Mouse (Mus musculus): Measurements from ENCODE around the gene Ror2. TPM values are rescaled to one million over a fixed set of nuclear protein-coding genes. Genes with fewer than 3 reads are reported as not detected.

Ror2 gene
- polyA plus RNA-seq, 1 experiment = not detected

DNA sequence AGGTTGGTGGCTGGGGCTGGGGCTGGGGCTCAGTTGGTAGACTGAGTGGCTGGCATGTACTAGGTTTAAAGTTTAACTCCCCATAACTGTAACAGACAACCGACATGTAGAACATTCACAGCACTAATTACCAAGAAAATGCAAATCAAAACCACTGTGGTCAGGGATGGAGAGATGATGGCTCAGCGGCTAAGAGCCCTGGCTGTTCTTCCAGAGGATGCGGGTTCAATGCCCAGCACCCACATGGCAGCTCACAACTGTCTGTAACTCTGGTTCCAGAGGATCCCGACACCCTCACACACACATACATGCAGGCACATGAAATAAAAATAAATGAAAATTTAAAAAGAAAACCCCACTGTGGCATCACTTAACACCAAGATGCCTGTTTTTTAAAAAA is 18.8 kb downstream of the Ror2 start:
- no peak for TF ChIP-seq TAL1 (IDR thresholded peaks at IDR 0.05; ENCODE audit: low read length)
- no peak for TF ChIP-seq GATA1 (IDR thresholded peaks at IDR 0.05; ENCODE audit: low read length)
- Histone ChIP-seq H3K4me1 (ENCODE audit: control insufficient read depth) (no peaks in the 10 kb centered on the region), H3K27me3 (ENCODE audit: control insufficient read depth) (no peaks in the 10 kb centered on the region), H3K9me3 (ENCODE audit: control insufficient read depth, low read length) (no peaks in the 10 kb centered on the region; the same call in 1 of the 2 replicates), H3K36me3 (ENCODE audit: control insufficient read depth) (no peaks in the 10 kb centered on the region), H3K4me3 (replicated peaks) (no peak overlapping the region)

GRCm38 (mm10) chr13:53266543-53266951 is 19.4 kb downstream of the Ror2 start:
- H3K9me3 ChIP-seq (ENCODE audit: control insufficient read depth, low read length) = no peaks in the 10 kb centered on the region
- H3K4me3 ChIP-seq (replicated peaks) = no peak overlapping the region
- no peaks in the 10 kb centered on the region for H3K36me3 ChIP-seq (ENCODE audit: control insufficient read depth)
- H3K27me3 ChIP-seq (ENCODE audit: control insufficient read depth) = no peaks in the 10 kb centered on the region
- H3K4me1 ChIP-seq (ENCODE audit: control insufficient read depth) = no peaks in the 10 kb centered on the region
- TF ChIP-seq TAL1 (IDR thresholded peaks at IDR 0.05; ENCODE audit: low read length) (no peak), GATA1 (IDR thresholded peaks at IDR 0.05; ENCODE audit: low read length) (no peak)

GRCm38 (mm10) chr13:53264896-53265295 is 21.0 kb downstream of the Ror2 start:
- TF ChIP-seq GATA1 (IDR thresholded peaks at IDR 0.05; ENCODE audit: low read length) = no peak
- TF ChIP-seq TAL1 (IDR thresholded peaks at IDR 0.05; ENCODE audit: low read length) = no peak
- Histone ChIP-seq H3K9me3 (ENCODE audit: control insufficient read depth, low read length) (no peaks in the 10 kb centered on the region), H3K4me1 (ENCODE audit: control insufficient read depth) (no peaks in the 10 kb centered on the region), H3K4me3 (replicated peaks) (no peak overlapping the region), H3K36me3 (ENCODE audit: control insufficient read depth) (no peaks in the 10 kb centered on the region), H3K27me3 (ENCODE audit: control insufficient read depth) (no peaks in the 10 kb centered on the region)

GRCm38 (mm10) chr13:53262509-53263250 is 23.2 kb downstream of the Ror2 start:
- H3K4me1 ChIP-seq (ENCODE audit: control insufficient read depth) = no peaks in the 10 kb centered on the region
- TF ChIP-seq GATA1 (IDR thresholded peaks at IDR 0.05; ENCODE audit: low read length) = no peak
- no peak for TF ChIP-seq TAL1 (IDR thresholded peaks at IDR 0.05; ENCODE audit: low read length)

DNA sequence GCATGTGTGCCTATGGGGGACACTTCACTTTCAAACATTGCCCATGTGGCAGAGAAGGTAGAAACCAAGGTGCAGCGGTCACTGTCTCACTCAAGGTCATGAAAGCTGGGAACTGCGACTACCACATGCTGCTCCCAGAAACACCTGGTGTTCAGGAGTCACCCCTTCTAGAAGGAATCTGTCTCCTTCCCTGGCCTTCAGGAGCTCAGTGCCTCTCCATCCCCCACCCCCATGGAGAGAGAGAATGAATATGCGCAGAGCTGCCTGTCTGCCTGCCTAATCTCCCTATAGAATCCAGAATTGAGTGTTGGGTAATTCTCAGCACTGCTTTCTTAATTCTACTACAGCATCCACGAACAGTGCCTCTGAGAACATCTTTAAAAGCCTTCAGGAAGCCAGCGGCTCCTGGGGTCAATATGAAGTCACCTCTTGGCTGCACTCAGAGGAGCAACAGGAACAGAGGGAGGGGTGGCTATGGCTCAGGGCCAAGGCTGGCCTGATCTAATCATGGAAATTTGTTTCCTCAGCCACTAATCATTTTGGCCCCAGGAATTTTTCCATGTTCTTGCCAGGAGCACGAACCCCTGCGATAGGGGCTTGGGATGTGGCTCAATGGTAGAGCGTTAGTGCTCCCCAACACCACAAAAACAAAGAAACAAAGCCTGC is 24.7 kb downstream of the Ror2 start:
- H3K4me1 ChIP-seq (ENCODE audit: control insufficient read depth) = no peaks in the 10 kb centered on the region
- H3K9me3 ChIP-seq (ENCODE audit: control insufficient read depth, low read length) = no peaks in the 10 kb centered on the region
- TF ChIP-seq TAL1 (IDR thresholded peaks at IDR 0.05; ENCODE audit: low read length) = no peak
- TF ChIP-seq GATA1 (IDR thresholded peaks at IDR 0.05; ENCODE audit: low read length) = no peak
- no peaks in the 10 kb centered on the region for H3K27me3 ChIP-seq (ENCODE audit: control insufficient read depth)
- no peaks in the 10 kb centered on the region for H3K36me3 ChIP-seq (ENCODE audit: control insufficient read depth)
- no peak overlapping the region for H3K4me3 ChIP-seq (replicated peaks)

More at GRCm38 (mm10) chr13:53262509-53263250, 23.2 kb downstream of the Ror2 start:
- Histone ChIP-seq H3K36me3 (ENCODE audit: control insufficient read depth) (no peaks in the 10 kb centered on the region), H3K27me3 (ENCODE audit: control insufficient read depth) (no peaks in the 10 kb centered on the region), H3K9me3 (ENCODE audit: control insufficient read depth, low read length) (no peaks in the 10 kb centered on the region), H3K4me3 (replicated peaks) (no peak overlapping the region)

- Histone ChIP-seq H3K4me3 (replicated peaks) (no peak overlapping the region), H3K4me1 (ENCODE audit: control insufficient read depth) (no peaks in the 10 kb centered on the region), H3K36me3 (ENCODE audit: control insufficient read depth) (no peaks in the 10 kb centered on the region), H3K9me3 (ENCODE audit: control insufficient read depth, low read length) (no peaks in the 10 kb centered on the region), H3K27me3 (ENCODE audit: control insufficient read depth) (no peaks in the 10 kb centered on the region)
- TF ChIP-seq GATA1 (IDR thresholded peaks at IDR 0.05; ENCODE audit: low read length) = no peak
- TF ChIP-seq TAL1 (IDR thresholded peaks at IDR 0.05; ENCODE audit: low read length) = no peak
Measured at GRCm38 (mm10) chr13:53258943-53259342, 27.0 kb downstream of the Ror2 start.

GRCm38 (mm10) chr13:53258497-53258896 is 27.4 kb downstream of the Ror2 start:
- Histone ChIP-seq H3K9me3 (ENCODE audit: control insufficient read depth, low read length) (no peaks in the 10 kb centered on the region), H3K4me3 (replicated peaks) (no peak overlapping the region), H3K4me1 (ENCODE audit: control insufficient read depth) (no peaks in the 10 kb centered on the region), H3K27me3 (ENCODE audit: control insufficient read depth) (no peaks in the 10 kb centered on the region), H3K36me3 (ENCODE audit: control insufficient read depth) (no peaks in the 10 kb centered on the region)
- TF ChIP-seq GATA1 (IDR thresholded peaks at IDR 0.05; ENCODE audit: low read length) = no peak
- TF ChIP-seq TAL1 (IDR thresholded peaks at IDR 0.05; ENCODE audit: low read length) = no peak

GRCm38 (mm10) chr13:53253255-53253654 is 32.7 kb downstream of the Ror2 start:
- Histone ChIP-seq H3K4me3 (replicated peaks) (no peak overlapping the region), H3K4me1 (ENCODE audit: control insufficient read depth) (no peaks in the 10 kb centered on the region), H3K36me3 (ENCODE audit: control insufficient read depth) (no peaks in the 10 kb centered on the region), H3K9me3 (ENCODE audit: control insufficient read depth, low read length) (no peaks in the 10 kb centered on the region), H3K27me3 (ENCODE audit: control insufficient read depth) (no peaks in the 10 kb centered on the region)
- TF ChIP-seq TAL1 (IDR thresholded peaks at IDR 0.05; ENCODE audit: low read length) (no peak), GATA1 (IDR thresholded peaks at IDR 0.05; ENCODE audit: low read length) (no peak)

- no peak for TF ChIP-seq GATA1 (IDR thresholded peaks at IDR 0.05; ENCODE audit: low read length)
- Histone ChIP-seq H3K36me3 (ENCODE audit: control insufficient read depth) (no peaks in the 10 kb centered on the region), H3K4me3 (replicated peaks) (no peak overlapping the region), H3K4me1 (ENCODE audit: control insufficient read depth) (no peaks in the 10 kb centered on the region), H3K9me3 (ENCODE audit: control insufficient read depth, low read length) (no peaks in the 10 kb centered on the region), H3K27me3 (ENCODE audit: control insufficient read depth) (no peaks in the 10 kb centered on the region)
Measured at GRCm38 (mm10) chr13:53248586-53249401, 37.1 kb downstream of the Ror2 start.

All from erythroblast, embryonic 14.5 days (primary cell).